Mouse (Mus musculus): ENCODE measurements around the gene Olfr1368. TPM values are rescaled to one million over a fixed set of nuclear protein-coding genes. Genes with fewer than 3 reads are reported as not detected.

The Olfr1368 gene
- total RNA-seq (2021), result not detected
- long read RNA-seq, experiment 1, result 0 reads
- long read RNA-seq, experiment 2, result 0 reads

DNA sequence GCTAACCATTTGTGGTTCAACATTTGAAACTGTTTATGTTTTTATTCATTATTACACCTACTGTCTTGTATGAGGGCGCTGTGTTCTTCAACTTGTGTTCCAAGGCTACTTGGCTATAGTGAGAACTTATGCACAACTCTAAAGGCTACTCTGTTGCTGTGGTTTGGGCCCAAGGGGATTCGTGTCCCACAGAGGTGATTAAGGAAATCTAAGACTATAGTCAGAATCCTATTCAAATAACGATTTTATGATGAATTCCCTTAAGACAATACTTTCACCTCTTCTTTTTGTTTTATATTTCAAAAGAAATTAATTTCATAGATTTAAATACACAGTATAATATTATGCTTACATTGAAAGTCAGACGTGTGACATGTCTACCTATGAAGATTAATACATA is at the start of gene Olfr1368:
TSS of gene Olfr1368 (minus strand) at position 101 of the 400 bp plus-strand sequence.
- Histone ChIP-seq H3K27ac (no peak within 1 kb of the TSS), H3K4me3 (no peak within 1 kb of the TSS)
- TF ChIP-seq CTCF (IDR thresholded peaks at IDR 0.05), result no peak
- intact Hi-C loops (cut with DNase I), result no loop called here
- no peak for DNase-seq (ENCODE audit: extremely low spot score in 1 of 2, low spot score in 2 of 2)

DNA sequence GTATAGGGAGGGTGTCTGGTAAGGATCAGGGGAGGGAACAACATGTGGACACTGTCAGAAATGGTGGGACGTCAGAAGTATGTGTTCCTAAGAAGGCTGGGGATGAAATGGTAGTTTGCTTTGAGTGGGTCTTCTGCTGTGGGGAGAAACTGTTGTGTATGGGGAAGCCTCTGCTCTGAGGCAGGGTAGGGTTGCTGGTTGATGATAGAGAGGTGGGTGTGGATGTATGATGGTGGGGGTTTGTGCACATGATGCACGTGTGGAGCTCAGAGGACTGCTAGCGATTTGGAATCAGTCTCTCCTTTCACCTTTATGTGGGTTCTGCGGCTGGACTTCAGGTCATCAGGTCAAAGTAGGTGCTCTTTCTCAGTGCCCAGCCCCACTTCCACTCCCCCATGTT is 39.9 kb upstream of the Olfr1368 start:
- H3K4me3 ChIP-seq, result no peak overlapping the region
- no peak for TF ChIP-seq CTCF (IDR thresholded peaks at IDR 0.05)
- intact Hi-C loops (cut with DNase I), result no loop called here
- no peak for DNase-seq (ENCODE audit: extremely low spot score in 1 of 2, low spot score in 2 of 2)
- no peak overlapping the region for H3K27ac ChIP-seq

DNA sequence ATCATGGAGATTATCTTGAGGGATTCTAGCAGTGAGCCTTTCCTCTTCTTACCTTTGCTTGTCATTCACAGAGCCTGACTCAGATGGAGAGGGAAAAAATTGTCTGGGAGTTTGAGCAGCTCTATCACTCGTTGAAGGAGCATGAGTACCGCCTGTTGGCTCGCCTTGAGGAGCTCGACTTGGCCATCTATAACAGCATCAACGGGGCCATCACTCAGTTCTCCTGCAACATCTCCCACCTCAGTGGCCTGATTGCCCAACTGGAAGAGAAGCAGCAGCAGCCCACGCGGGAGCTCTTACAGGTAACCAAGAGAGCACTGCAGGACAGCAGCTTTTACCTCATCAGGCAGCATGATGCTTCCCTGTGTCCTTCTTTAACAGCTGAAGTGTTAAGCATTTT is 38.0 kb upstream of the Olfr1368 start:
- Histone ChIP-seq H3K27ac (no peak overlapping the region), H3K4me3 (no peak overlapping the region)
- TF ChIP-seq CTCF (IDR thresholded peaks at IDR 0.05), result no peak
- DNase-seq (ENCODE audit: extremely low spot score in 1 of 2, low spot score in 2 of 2), result no peak
- intact Hi-C loops (cut with DNase I), result no loop called here

DNA sequence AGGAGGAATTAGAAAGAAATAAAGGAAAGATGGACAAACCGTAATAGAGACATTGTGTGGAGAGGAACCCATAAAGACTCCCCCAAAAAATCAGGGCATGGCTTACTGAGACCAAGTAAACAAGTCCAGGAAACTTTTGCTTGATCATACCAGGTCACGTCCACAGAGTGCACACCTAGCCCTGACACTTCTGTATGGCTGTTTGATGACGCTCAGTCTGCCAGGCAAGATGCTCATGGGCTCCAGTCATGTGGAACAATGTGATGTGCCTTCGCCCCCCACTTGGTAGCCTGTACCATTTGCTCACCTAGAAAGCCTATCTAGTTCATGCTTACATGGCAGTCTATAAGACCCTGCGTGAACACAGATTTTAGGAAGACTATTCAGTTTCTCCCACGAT is 37.4 kb upstream of the Olfr1368 start:
- Histone ChIP-seq H3K27ac (no peak overlapping the region), H3K4me3 (no peak overlapping the region)
- DNase-seq (ENCODE audit: extremely low spot score in 1 of 2, low spot score in 2 of 2), result no peak
- intact Hi-C loops (cut with DNase I), result no loop called here
- no peak for TF ChIP-seq CTCF (IDR thresholded peaks at IDR 0.05)

DNA sequence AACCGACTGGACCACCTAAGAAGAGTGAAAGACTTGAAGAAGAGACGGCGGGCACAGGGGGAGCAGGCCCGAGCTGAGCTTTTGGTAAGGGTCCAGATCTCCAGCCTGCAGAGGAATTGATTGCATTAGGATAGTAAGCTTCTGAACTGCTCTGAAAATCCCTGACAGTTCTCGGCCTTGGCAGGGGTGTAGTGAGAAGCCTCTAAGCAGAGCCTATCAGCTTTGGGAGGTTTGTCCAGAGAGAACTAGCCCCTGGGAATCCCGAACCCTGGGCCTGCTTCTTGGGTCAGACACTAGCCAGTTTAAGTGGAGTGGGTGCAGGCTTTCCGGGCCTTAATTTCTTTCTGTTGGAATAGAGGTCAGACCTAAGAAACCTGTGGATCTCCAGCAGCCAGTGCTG is 36.3 kb upstream of the Olfr1368 start:
- H3K4me3 ChIP-seq, result no peak overlapping the region
- no peak overlapping the region for H3K27ac ChIP-seq
- no peak for DNase-seq (ENCODE audit: extremely low spot score in 1 of 2, low spot score in 2 of 2)
- TF ChIP-seq CTCF (IDR thresholded peaks at IDR 0.05), result no peak
- intact Hi-C loops (cut with DNase I), result no loop called here

DNA sequence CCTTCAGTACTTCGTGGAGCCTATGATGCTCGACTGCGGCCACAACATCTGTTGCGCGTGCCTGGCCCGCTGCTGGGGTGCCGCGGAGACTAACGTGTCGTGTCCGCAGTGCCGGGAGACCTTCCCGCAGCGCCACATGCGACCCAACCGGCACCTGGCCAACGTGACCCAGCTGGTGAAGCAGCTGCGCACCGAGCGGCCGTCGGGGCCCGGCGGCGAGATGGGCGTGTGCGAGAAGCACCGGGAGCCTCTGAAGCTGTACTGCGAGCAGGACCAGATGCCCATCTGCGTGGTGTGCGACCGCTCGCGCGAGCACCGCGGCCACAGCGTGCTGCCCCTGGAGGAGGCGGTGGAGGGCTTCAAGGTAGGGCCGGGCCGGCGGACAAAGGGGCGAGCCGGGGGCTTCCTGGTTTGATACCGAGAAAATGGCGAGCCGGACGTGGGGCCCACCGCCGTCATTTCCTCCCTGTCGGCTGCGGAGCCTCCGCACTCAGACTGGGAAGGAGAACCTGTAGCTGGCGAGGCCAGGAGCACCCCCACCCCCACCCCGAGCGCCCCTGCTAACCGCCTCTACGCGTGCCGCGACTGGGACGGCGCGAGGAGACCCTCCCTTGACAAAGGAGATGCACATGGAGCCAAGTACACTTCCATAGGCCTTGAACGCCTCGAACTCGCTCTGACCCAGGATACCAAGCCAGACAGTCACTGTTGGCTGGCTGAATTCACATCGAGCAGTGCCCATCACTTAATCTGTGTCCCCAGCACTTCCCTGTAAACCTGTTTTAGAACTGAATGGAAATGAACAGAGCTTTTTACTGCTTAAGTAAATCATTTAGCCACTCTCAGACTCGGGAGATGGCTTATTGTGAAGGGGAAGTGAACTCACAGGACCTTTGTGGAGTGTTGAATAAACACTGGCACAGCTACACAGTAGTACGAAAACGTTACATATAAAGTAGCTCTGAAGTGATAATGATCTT is 35.2 kb upstream of the Olfr1368 start:
- intact Hi-C loops (cut with DNase I), result no loop called here
- TF ChIP-seq CTCF (IDR thresholded peaks at IDR 0.05), result no peak; the same call in 1 of the 2 replicates
- DNase-seq (ENCODE audit: extremely low spot score in 1 of 2, low spot score in 2 of 2), result peak; percentile 46 to 60

DNA sequence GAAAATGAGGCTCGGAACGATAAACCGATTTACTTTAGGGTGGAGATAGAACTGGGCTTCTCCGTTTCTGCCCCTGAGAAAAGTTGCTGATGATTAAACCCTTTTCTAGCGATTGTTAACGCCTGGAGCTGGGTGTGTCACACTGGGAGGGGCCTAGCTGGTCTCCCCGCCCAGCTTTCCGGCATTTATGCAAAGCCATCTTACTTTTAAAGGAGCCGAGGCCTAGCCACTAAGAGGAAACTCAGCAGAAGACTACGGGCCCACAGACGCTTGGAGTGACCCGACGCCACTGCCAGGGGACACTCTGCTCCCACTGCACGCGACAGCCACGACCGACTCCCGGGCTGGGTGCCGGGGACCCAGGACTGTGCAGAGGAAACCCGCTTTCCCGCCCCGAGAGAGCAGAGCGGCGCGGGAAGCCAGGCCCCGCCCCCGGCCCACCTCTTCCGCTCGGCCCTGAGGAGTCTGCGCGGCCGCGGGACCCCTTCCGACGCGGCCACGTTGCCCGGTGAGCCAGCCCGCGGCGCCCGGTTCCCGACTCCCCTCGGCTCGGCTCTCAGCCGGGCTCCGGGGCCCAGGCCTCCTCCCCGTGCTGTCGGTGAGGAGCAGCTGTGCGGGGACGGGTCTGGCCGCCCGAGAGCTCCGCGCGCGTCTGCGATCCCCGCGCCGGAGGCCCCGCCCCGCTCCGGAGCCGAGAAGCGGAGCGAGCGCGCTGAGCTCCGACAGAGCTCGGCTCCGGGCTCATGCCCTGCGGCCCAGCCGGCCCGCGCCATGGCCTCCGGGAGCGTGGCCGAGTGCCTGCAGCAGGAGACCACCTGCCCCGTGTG is 34.3 kb upstream of the Olfr1368 start:
- peak; percentile 80 to 84 for DNase-seq (ENCODE audit: extremely low spot score in 1 of 2, low spot score in 2 of 2)
- Histone ChIP-seq H3K4me3 (peak overlapping the region; percentile 97), H3K27ac (peak overlapping the region; percentile 95)
- intact Hi-C loops (cut with DNase I), result loop anchor here (1.0 kb wide), 1 partner anchor 20 kb away; no protein-coding TSS in a partner anchor
- no peak for TF ChIP-seq CTCF (IDR thresholded peaks at IDR 0.05)

More for the DNA sequence above, 35.2 kb upstream of the Olfr1368 start:
- Histone ChIP-seq H3K4me3 (peak overlapping the region; percentile 97), H3K27ac (peak overlapping the region; percentile 95)

DNA sequence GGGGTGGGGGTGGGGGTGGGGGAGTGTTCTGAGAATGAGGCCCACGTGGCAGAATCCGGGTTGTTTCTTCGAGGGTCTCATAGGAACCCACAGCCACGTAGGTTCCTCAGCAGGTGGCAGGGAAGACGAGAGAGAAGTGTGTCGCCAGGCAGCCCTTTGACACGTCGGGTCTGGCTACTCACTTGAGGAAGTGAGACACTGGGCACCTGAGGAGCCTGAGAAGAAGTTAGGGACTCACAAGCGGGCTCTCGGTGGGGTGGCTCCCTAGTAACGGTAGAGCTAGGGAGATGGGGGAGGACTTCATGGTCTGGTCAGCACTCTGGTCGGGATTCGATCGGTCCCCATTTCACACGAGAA is 33.7 kb upstream of the Olfr1368 start, which contains the start of gene Trim27:
TSS of gene Trim27 (plus strand) at position 79 of the 357 bp plus-strand sequence.
- Histone ChIP-seq H3K27ac (peak within 1 kb of the TSS; percentile 95), H3K4me3 (peak within 1 kb of the TSS; percentile 97)
- DNase-seq (ENCODE audit: extremely low spot score in 1 of 2, low spot score in 2 of 2), result no peak
- intact Hi-C loops (cut with DNase I), result loop anchor here (1.0 kb wide), 1 partner anchor 21 kb away; no protein-coding TSS in a partner anchor
- TF ChIP-seq CTCF (IDR thresholded peaks at IDR 0.05), result no peak

DNA sequence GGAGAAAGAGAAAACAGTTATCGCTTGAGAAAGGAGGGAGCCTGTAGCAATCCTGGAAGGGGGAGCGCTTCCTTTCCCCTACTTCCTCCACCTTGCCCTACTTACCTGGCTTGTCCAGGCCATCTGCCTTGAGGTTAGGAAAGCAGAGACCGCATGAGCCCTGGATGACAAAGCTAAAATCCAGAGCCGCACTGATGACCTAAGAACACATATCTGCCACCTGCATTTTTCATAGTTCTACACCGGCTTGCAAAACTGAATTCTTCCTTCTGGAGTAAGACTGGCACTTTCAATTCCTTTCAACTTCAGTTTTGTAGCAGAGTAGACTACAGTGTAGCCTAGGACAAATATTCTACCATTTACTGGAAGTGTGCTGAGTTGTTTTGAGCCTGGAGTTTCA is 32.7 kb upstream of the Olfr1368 start:
- TF ChIP-seq CTCF (IDR thresholded peaks at IDR 0.05), result no peak
- Histone ChIP-seq H3K27ac (no peak overlapping the region), H3K4me3 (no peak overlapping the region)
- DNase-seq (ENCODE audit: extremely low spot score in 1 of 2, low spot score in 2 of 2), result no peak
- intact Hi-C loops (cut with DNase I), result no loop called here

DNA sequence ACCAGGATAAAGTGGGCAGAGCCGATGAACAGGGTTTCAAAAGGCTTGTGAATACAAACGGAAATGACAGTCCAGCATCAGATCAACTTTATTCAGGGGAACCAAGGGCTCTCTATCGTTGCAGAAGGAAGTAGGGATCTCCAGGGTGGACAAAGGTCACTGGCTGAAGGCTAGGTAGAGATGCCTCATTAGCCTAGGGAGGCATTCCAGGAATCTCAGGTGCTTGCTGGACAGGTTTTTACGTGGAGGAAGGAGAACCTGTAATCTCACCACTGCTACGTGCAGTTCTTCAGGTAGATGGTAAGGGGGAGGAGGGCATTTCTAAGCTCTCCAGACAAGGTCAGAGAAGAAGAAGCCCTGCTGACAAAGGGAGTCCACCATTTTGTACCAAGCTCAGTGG is 32.0 kb upstream of the Olfr1368 start:
- Histone ChIP-seq H3K27ac (no peak overlapping the region), H3K4me3 (no peak overlapping the region)
- no peak for TF ChIP-seq CTCF (IDR thresholded peaks at IDR 0.05)
- intact Hi-C loops (cut with DNase I), result no loop called here
- no peak for DNase-seq (ENCODE audit: extremely low spot score in 1 of 2, low spot score in 2 of 2)

DNA sequence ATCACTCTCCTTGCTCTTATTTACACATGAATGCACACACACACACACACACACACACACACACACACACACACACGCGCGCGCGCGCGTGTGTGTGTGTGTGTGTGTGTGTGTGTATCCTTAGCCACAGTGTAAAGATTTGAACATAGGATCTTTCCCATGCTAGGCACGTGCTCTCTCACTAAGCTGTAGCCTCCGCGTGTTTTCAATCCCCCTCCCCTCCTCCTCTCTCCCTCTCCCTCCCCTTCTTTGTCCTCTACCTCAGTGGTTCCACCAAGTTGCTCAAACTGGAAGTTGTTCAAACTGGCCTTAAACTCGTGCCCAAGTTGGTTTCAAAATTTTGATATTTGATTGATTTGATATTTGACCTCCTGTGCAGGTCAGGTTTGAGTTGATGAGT is 31.1 kb upstream of the Olfr1368 start:
- no peak overlapping the region for H3K27ac ChIP-seq
- no peak for DNase-seq (ENCODE audit: extremely low spot score in 1 of 2, low spot score in 2 of 2)
- intact Hi-C loops (cut with DNase I), result no loop called here
- no peak overlapping the region for H3K4me3 ChIP-seq
- TF ChIP-seq CTCF (IDR thresholded peaks at IDR 0.05), result no peak

DNA sequence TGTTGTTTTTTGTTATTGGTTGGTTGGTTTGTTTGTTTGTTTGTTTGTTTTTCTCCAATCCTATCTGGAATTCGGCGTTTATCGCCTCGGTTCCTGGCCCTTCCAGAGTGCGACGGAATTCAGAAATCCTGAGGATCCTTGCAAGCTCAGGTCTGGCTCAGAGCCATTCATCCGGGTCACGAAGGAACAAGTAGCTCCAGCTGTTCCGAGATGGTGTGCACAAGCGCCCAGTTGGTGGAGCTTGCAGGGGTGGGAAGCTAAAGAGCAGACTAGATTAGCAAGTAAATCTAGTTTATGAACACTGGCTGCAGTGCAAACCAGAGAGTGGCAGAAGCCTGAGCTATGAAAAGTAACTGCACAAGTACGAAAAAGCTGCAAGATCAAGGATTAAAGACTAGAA is 27.4 kb upstream of the Olfr1368 start:
- no peak for TF ChIP-seq CTCF (IDR thresholded peaks at IDR 0.05)
- DNase-seq (ENCODE audit: extremely low spot score in 1 of 2, low spot score in 2 of 2), result peak; percentile 71 to 80
- intact Hi-C loops (cut with DNase I), result loop anchor here (2.0 to 5.0 kb wide), 2 partner anchors 154 to 854 kb away; no protein-coding TSS in a partner anchor
- Histone ChIP-seq H3K27ac (peak overlapping the region; percentile 4; the same call in 1 of the 2 replicates), H3K4me3 (peak overlapping the region; percentile 41)
